Mouse (Mus musculus) G1E-ER4 (cell line): ENCODE data around the gene Ndufs1. TPM values are rescaled to one million over a fixed set of nuclear protein-coding genes. Genes with fewer than 3 reads are reported as not detected.

Source experiments
- GATA1 ChIP-seq: IDR thresholded peaks from one replicate; pipeline ENCODE4 v1.8.0; 2012; ENCODE audit warnings: low read length, inconsistent platforms
- polyA plus RNA-seq: library from polyadenylated mRNA; stranded (reverse); fragments of >175 nt; gene quantifications from 2 replicates; pipeline ENCODE4 v1.2.3, GENCODE M21; 2012

Gene Ndufs1
- polyA plus RNA-seq, 1 experiment: 71.9 TPM

GRCm38 (mm10) chr1:63195848-63196512 lies 19.3 kb upstream of the Ndufs1 start:
- TF ChIP-seq GATA1: no peak

- TF ChIP-seq GATA1: no peak
Measured at GRCm38 (mm10) chr1:63192306-63193065, 15.9 kb upstream of the Ndufs1 start.

GRCm38 (mm10) chr1:63190851-63191250 lies 14.2 kb upstream of the Ndufs1 start:
- TF ChIP-seq GATA1: no peak

- TF ChIP-seq GATA1: no peak
Measured at GRCm38 (mm10) chr1:63188536-63188935, 11.9 kb upstream of the Ndufs1 start.

- no peak for TF ChIP-seq GATA1
Measured at GRCm38 (mm10) chr1:63182636-63183270, 6.1 kb upstream of the Ndufs1 start.

- TF ChIP-seq GATA1: no peak
Measured at GRCm38 (mm10) chr1:63182212-63182611, 5.6 kb upstream of the Ndufs1 start.

GRCm38 (mm10) chr1:63181480-63181879 lies 4.8 kb upstream of the Ndufs1 start:
- no peak for TF ChIP-seq GATA1

- TF ChIP-seq GATA1: no peak
Measured at GRCm38 (mm10) chr1:63181019-63181418, 4.4 kb upstream of the Ndufs1 start.

GRCm38 (mm10) chr1:63180122-63180521 lies 3.5 kb upstream of the Ndufs1 start:
- TF ChIP-seq GATA1: no peak

- no peak for TF ChIP-seq GATA1
Measured at GRCm38 (mm10) chr1:63178308-63178707, 1.7 kb upstream of the Ndufs1 start.

GRCm38 (mm10) chr1:63176259-63176603 lies 402 bp downstream of the Ndufs1 start:
- TF ChIP-seq GATA1: no peak

- TF ChIP-seq GATA1: no peak
Measured at GRCm38 (mm10) chr1:63175853-63176252, 780 bp downstream of the Ndufs1 start.

GRCm38 (mm10) chr1:63168638-63169037 lies 8.0 kb downstream of the Ndufs1 start:
- no peak for TF ChIP-seq GATA1

GRCm38 (mm10) chr1:63140231-63140630 lies 36.4 kb downstream of the Ndufs1 start:
- no peak for TF ChIP-seq GATA1

- no peak for TF ChIP-seq GATA1
Measured at GRCm38 (mm10) chr1:63137971-63138370, 38.7 kb downstream of the Ndufs1 start.

GRCm38 (mm10) chr1:63134530-63134929 lies 42.1 kb downstream of the Ndufs1 start:
- no peak for TF ChIP-seq GATA1

GRCm38 (mm10) chr1:63131766-63132165 lies 44.9 kb downstream of the Ndufs1 start:
- no peak for TF ChIP-seq GATA1
